Mouse (Mus musculus) bone marrow, adult 2 months (tissue): Measurements from ENCODE around the gene Epc2.

Experiments used
- CTCF ChIP-seq: fragments of 200-500 bp; IDR thresholded peaks from 2 replicates; pipeline ENCODE4 v1.5.1; 2011; ENCODE audit warnings: low read length, control low read depth; ENCODE audit not compliant: control insufficient read depth, insufficient read depth
- POLR2A ChIP-seq: fragments of 200-500 bp; IDR thresholded peaks from 2 replicates; pipeline ENCODE4 v1.6.1; 2011; ENCODE audit warnings: low read depth, mild to moderate bottlenecking, control low read depth, low read length, borderline replicate concordance; ENCODE audit not compliant: control insufficient read depth

- no peak for TF ChIP-seq POLR2A
- TF ChIP-seq CTCF = no peak
These were observed 20.3 kb upstream of the Epc2 start for GRCm38 (mm10) chr2:49431015-49431414.
